Mouse (Mus musculus): ENCODE measurements around the gene Trpv5.

DNA sequence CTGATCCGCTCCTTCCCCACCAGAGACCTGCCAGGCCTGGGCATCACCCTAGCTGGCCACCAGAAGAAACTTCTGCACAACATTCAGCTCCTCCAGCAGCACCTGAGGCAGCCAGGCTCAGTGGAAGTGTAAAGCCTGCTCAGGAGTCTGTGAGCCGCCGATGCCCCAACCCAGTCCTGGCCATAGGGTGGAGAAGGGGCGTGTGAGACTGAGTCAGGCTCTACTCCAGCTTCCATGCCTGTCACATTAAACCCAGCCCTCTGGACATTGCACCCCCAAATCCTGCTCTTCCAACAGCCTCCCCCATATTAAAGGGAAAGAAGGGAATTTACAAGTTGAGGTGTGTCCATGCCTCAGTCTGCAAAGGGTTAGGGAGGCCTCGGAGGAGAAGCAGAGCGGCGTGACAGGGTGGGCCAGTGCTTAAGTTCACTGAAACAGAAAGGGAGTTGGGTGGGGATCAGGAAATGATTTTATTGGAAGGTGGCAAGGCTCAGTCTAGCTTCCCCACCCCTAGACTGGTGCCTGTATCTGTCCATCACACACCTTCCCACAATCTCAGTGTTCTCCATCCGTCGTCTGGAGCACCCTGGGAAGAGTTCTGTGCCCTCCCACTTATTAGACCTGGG lies 60.3 kb downstream of the Trpv5 start:
- TF ChIP-seq POLR2AphosphoS2 (IDR thresholded peaks at IDR 0.05; ENCODE audit: low read depth, low read length), result no peak
- no peak for TF ChIP-seq MYC (IDR thresholded peaks at IDR 0.05; ENCODE audit: low read depth, low read length)

All from CH12.LX (cell line).